Mouse (Mus musculus) thymus, postnatal 10 days (tissue): ENCODE measurements around the gene Acsm2.

Experiments used
- DNase-seq, 2 experiments: peaks; one replicate each; pipeline ENCODE4 v3.0.0; 2021; ENCODE audit warnings: low spot score in 2 of 2

Acsm2 gene

DNA sequence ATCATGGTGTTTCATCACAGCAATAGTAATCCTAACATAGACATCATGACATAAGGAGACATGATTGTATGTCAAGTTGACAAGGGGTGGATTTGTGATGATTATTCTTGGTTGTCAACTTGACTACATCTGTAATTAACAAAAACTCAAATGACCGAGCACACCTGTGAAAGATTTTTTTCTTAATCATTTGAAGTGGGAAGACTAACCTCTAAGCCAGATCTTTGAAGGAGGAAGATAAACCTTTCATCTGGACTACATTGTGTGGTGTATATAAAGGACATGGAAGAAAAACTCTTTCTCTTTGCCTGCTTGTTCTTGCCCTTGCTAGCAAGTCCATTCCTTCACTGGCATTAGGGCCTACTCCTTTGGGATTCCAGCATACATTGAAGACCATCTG lies at the start of gene Acsm2:
Gene Acsm2 (plus strand): TSS at position 301 of the 400 bp plus-strand sequence.
- DNase-seq, result no peak

DNA sequence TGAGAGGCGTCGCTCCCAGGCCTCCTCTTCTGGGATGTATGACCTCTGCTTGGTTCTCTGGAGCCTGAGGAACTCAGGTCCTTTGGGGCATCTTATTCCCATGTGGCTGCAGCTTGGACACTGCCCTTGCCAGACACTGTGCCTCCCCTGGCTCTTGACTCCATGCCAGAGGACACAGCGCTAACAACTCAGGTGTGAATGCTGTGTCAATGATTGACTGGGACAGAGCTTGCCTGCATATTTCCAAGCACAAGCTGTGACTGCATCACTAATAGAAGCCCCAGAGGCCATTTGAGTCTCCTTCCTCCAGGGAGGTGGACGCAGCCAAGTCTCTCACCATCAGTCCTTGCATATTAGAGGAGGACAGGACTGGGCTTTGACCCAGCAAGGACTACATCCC lies 43.0 kb upstream of the Acsm2 start:
- DNase-seq, result no peak

DNA sequence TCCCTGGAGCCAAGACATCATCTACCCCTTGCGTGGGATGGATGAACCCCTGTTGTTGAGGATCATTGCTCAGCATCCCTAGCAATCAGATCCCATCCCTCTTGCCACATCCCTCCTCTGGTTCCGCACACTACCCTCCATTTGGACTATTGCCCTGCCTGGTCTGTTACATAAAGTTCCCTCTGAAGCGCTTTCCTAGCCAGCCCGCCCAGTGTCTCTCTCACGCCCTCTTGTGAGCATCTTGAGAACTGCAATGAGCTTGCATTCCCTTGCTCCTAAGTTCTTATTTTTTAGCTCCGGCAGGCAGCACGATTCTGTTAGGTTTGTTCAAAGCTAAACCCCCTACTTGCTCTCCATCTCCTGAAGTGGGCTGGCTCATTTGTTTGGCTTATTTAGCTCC lies 41.1 kb upstream of the Acsm2 start:
- no peak for DNase-seq

DNA sequence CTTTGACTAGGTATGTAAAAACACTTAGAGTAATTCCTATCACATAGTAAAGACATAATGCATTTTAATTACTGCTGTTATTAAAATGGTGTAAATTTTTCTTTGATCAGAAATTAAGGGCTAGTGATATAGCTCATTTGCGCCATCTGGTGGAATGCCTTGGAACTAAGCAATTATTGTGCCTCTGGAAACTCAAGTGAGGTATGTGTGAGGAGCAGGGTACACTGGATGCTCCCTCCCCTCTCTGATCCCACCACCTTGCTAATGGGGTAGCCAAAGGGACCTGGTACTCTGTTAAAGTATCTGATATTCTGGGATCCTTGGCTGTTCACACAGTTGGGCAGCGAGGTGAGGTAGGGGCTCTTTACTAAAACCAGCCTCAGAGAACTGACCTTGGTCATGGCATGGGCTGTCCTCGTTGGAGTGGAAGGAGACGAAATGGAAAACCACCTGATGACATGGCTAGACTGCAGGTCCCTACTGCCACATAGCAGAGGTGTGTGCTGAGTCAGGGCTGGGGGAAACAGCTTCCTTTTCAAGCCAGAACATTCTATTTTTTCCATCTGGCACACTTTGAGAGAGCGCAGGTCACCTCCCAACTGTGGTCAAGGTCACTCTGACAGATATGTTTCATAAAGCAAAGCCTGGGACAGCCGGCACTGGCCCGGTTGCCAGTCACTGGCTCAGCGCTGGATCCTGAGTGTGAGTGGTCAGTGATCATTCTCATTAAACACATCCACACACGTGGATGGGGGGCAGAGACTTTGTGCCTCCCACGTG lies 38.5 kb upstream of the Acsm2 start:
- peak in 1 of 2 experiments; percentile 15 for DNase-seq

DNA sequence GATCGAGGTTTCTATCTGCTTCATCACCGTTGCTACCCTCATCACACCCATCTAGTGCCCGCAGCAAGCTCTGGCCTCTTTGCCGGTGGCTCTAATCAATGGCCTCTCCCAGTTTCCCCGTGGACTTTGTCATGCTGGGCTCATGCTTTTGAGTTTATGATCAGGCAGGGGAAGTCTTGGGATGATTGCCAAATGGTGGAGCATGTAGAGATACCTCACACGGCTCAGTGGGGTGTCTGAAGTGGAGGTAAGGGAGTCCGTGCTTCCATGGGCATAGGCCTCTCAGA lies 37.9 kb upstream of the Acsm2 start:
- DNase-seq, result no peak

DNA sequence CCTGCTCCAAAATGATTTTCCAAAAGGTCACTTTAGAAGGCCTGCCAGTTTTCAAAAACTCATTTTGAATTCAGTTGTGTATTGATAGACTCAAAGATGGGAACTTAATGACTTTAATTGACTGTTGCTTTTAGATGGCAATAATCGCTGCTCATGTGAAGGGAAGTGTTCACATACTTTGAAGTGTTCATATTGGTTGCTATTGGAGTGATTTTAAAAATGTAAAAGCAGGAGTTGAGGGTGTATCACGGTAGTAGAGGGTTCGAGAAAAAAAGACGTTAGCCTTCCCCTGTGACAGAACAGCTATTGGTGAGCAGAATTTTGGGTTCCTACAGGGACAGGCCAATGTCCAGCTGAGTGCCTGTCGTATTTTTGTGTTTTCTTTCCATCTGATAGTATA lies 35.0 kb upstream of the Acsm2 start, which contains the start of gene Acsm5:
Gene Acsm5 (plus strand): TSS at position 301 of the 400 bp plus-strand sequence.
- no peak for DNase-seq

DNA sequence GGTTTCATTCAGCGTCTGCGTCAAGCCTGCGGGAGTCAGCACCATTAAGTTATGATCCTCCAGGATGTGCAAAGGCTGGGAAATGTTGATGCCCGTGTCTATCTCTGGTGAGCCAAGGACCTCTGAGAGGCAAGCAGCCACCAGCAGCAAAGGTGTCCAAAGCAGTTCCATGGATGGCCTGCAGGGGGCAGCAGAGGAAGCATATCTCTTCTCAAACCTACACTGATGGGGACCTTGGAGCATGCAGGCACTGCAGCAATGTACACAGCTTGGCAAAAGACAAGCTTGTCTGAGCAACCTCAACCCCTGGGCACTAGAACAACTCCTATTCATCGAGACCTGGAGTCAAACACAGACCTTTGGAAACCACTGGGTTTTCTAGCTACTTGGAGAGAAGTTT lies 34.5 kb upstream of the Acsm2 start:
- DNase-seq, result peak in 1 of 2 experiments; percentile 40

DNA sequence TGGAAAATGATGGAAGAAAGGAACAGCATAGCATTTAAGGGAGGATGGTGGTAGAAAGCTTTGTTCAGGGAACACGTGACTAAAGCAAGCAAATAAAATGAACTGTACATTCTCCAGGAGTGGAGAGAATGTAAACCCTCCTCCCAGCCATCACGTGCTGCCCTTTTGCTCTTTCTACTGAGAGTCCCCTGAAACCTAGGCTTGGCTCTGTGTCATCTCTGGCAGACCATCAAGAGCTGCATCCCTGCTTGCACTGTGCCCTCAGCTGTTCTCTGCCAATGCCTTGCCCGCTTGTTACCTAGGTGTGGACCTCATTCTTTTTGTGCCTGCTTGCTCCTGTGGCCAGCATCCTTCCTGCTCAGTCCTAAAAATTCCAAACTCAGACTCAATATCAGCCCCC lies 32.3 kb upstream of the Acsm2 start:
- no peak for DNase-seq

DNA sequence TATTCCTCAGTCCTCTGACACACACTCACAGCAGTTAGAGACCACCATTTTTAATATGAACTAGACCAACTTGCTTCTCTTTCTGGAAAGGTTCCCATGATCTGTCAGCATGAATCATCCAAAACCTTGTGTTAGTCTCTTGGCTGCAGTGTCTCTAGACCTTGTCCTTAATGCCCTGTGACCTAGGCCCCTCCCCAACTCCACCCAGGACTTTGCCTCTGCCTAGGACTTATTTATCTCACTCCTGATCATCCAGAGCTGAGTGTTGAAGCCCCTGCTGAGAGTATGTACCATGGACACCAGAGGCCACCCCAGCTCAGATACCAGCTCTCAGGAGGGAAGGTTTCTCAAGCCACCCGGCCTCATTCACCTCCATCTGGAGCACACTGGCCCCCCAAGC lies 31.8 kb upstream of the Acsm2 start:
- DNase-seq, result no peak

DNA sequence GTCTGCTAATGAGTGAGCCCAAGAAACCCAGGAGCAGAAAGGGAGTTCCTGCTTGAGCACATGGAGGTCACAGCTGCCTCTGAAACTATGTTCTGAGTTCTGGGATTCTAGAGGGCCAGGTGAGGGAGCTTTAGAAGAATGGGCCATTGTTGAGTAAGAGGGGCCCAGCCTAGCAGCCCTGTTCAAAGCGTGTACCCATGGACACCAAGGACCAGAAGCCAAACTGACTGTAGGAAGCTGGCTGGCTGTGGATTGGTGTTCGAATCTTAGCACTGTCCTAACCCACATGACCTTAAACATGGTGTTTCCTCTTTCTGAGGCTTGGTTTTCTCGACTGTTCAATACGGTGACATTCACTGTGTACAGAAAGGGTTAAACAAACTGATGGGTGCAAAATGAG lies 30.8 kb upstream of the Acsm2 start, which contains the start of gene Pdilt:
Gene Pdilt (minus strand): TSS at position 101 of the 400 bp plus-strand sequence.
- DNase-seq, result no peak

DNA sequence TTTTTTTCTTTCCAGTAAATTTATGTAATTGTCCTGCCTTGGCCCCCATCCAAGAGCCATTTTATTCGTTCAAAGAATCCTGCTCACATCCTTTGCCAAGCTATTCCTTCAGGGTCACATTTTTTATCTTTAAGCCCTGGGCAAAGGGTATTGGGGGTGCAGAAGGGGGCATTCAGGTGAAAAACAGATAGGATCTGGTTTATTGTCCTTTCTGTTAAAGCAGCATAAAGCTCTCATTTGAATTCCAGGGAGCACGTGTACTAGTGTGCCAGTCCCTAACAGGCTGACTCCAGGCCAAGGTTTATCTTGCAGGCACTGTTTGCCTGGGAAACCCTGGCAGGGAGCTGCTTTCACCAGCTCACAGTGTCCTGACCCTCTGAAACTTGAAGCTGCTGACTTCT lies 28.3 kb upstream of the Acsm2 start:
- DNase-seq, result no peak

DNA sequence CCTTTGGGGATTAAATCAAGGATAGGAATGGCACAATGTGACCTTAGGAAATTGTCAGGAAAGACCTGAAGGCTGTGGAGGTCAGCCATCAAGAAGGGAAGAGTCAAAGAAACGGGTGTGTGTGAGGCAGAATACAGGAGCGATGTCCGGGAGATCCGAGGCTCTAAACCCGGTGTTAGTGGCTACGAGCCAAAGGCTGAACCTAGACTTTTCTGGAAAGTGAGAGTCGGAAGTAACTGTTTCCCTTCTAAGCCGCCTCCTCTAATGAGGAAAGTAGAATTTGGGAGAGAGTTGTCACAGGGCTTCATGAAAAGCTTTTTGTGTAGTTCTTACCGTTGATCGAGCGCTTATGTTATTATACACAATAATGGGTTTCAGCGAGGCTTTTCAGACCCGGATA lies 27.7 kb upstream of the Acsm2 start:
- DNase-seq, result no peak

DNA sequence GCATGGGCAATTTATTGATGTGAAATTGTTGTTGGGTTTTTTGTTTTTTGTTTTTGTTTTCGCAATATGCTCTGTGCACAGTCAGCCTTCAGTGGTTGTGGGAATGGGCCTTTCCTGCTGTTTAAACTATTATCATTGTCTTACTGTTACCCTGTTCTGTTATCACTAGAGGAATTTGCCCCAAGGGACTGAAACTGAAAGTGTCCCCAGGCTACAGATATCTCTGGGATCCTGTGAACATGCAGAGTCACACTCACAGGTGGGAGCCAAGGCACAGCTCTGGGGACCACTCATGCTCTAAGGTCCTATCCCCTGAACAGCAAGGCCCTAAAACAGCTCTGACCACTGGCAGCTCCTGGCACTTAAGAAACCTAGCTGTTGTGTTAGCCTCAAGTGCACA lies 27.0 kb upstream of the Acsm2 start:
- DNase-seq, result no peak

DNA sequence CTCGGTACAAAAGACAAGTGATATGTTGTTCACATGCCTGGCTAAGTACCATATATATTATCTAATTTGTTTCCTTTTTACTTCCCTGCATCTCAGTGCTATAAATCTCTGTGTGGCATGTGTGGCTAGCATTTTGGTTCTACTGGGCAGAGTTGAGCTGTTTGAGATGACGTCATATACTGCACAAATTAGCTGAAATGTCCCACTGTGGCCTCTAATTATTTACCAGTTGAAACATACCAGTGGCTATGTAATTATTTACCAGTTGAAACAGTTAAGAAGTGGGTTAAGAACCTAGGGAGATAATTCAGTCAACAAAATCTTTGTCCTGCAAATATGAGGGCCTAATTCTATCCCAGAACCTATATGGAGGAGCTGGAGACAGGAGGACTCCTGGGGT lies 26.6 kb upstream of the Acsm2 start:
- no peak for DNase-seq

DNA sequence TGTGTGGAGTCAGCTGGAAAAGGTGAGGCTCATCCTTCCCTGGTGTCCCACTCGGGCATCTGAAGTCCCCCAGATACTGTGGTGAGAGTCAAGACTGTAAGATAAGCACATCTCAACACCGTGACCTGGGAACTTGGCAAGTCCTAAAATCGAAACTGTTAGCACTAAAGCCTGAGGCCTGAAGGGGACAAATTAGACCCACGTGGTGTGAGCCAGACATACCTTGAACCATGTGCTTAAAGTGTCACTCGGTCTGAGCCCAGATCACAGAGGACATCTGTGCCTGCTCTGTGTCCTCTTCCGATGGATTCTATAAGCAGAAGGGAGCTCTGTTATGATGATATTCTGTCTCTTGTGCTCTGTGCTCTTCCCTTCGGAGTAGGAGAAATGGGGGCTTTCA lies 25.5 kb upstream of the Acsm2 start:
- no peak for DNase-seq

DNA sequence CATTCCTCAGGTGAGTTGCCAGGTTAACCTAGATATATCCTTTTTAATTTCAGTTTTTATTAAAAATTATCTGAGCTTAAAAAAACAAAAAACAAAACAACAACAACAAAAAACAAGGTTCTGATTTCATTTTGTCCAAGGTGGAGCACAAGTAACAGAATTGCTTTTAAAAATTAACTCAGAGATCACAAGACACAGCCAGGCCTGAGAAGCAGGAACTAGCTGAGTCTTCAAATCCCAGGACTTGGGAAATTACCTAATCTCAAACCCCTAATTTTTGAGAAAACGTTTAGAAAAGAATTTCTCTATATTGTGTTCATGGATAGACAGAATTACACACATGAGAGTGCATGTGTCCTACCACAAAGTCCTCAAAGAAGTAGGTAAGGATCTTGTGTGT lies 21.2 kb upstream of the Acsm2 start:
- DNase-seq, result no peak

DNA sequence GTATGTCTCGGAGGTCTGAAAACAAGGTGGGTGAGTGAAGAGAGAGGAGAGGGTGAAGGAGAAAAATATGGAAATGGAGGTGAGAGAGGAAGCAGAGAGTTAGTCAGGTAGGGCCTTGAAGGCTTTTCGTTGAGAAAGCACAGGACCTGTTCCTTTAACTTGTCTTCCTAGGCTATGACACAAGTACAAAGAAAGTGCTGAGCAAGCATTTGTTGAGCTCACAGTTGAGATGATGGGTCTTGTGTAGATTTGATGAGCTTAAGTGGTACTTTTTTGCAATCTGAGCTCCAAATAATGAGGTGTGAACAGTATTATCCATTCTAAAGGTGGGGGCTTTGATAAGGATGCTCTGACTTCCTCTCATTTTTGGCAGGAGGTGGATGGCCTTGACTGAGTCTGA lies 19.8 kb upstream of the Acsm2 start:
- DNase-seq, result no peak

DNA sequence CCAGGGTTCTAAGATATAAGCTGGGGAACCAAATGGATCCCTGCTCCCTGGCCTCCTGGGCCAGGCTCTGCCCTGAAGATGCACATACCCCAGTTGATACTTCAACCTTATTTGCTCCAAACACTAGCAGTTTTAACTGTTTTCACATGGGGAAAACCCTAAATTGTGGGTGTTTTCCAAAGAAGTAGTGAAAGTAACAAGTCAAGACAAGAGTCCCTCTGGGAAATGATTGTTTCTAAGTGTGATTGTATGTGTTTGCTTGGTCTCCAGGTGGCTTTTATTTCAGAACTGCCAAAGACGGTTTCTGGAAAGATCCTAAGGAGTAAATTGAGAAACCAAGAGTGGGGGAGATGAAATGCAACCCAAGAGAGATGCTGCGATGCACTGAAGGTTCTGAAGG lies 11.7 kb upstream of the Acsm2 start:
- DNase-seq, result no peak

DNA sequence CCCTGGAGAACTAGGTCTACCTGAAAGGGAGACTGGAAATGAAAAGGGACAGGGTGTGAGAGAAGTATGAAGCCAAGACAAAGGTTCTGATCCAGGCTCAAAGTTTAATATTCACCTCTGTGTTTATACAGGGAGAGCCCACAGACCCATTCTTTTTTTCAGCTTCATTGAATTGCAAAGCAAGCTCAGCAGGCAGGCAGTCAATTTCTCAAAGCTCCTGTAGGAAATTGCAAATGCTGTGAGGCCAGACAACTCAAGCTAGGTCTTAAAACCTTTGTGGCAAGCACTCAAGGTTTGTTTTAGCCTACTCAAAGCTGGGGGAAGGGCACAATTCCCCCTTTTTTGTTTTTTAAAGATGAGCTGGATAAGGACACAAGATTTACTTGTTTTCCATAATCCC lies 8.6 kb upstream of the Acsm2 start:
- DNase-seq, result no peak

DNA sequence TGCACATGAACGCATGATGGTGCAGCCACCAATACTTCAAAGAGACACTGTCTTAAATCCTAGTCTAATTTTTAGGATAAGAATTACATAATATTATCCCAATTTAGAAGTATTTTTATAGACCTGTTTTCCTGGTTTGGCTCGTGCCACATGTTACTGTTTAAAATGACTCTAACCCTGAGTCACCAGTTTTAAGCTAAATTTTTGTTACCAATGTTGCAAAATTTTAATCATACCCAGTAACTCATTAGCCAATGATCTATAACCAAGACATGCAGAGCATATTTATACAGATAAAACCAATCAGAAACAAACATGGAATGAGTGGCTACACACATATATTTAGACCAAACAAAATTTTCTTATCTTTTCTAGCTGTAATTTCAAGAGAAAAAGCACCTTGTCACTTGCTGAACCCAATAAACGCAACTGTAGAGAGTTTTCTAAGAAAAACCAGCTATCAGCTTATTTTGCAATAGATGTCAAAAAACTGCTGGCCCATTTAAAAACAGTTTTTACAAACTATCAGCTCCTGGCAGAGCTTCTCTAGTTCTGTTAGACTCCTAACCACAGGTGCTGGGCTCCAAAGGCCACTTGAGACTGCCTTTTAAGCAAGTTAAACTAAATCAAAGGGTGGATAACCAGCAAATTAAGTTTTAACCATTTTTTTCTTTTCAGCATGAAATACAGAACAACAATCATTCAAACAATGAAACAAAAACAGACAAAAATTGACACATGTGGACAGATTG lies 3.5 kb upstream of the Acsm2 start:
- DNase-seq, result no peak

DNA sequence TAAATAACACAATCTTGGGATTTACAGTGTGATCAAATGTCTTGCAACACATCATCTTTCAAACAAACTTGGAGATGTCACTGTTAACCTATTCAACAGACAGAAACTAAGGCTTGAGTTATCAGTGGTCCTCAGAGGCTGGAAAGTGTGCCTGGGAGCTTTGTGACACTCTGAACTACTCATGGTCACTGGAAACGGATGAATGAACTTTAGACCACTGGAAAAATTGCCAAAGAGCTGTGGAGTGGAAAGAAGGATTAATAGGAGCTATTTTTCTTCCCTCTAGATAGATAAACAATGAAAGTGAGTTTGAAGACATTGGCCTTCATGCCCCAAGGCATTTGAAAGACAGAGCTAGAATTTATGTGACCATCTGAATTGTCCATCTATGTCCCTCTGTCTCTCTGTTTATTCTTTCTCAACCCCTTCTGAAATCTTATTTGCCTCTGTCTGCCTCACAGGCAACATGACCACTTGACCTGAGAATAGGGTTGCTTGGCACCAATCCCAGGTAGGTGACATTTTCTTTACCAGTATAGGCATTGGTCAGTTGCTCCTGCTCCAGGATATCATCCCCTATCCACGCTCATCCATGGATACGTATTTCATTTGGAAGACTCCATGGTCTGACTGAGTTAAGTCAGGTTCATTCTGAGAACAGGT lies 5.8 kb downstream of the Acsm2 start:
- no peak for DNase-seq

DNA sequence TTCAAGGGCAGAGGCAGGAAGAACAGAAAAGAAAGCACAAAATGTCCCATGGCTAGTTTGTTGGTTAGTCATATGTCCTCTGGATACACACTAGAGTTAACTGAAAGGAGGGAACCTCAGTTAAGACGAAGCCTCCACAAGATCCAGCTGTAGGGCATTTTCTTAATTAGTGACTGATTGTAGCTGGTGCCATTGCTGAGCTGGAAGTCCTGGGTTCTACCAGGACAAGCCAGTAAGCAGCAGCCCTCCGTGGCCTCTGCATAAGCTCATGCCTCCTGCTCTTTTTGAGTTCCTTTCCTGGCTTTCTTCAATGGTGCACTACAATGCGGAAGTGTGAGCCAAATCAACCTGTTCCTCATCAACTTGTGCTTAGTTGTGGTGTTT lies 6.3 kb downstream of the Acsm2 start:
- DNase-seq, result no peak

DNA sequence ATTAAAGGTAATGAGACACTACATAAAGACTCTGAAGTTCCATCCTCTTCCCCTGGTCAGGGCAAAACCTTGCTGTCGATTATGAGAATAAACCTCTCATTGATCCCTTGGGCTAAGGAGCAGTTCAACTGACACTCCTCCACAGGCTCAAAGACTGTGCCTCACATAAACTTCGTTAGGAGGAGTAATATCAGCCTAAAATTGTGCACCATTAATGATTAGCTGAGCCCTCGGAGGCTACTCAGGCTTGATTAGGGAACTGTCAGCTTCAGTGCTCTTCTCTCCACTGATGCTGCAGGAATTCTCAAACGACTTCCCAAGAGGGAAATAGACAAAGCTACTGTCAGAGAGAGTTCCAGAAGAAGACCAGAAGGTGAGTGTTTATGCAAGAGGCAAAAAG lies 7.3 kb downstream of the Acsm2 start:
- no peak for DNase-seq
